Mouse (Mus musculus): ENCODE data around the gene C130074G19Rik. TPM values are rescaled to one million over a fixed set of nuclear protein-coding genes. Genes with fewer than 3 reads are reported as not detected.

C130074G19Rik gene
- polyA plus RNA-seq, 1 experiment from 2014 or later, result 2.7 TPM

DNA sequence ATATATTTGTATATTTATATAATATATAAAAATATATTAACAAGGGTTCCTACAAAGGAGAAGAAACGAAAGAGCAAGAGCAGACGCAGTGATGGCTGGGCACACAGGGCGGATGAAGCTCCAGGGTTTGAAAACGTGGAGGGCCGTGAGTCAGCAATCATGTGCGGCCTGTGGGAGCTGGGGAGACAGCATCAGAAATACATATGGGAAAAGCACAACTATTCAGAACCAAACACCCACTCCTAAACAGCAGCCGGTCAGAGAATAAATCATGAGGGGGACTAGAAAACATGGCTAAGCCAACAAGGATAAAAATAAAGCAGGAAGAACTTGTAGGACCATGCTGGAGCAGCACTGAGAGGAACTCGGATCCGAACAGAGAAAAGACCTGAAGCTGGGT lies 25.8 kb downstream of the C130074G19Rik start:
- peaks cover 5% of the 10 kb centered on the region for H3K4me1 ChIP-seq (ENCODE audit: control insufficient read depth, insufficient read depth, low read length)
- H3K4me3 ChIP-seq (ENCODE audit: low read depth, low read length), result no peak overlapping the region
- ATAC-seq (ENCODE audit: low read depth), result no peak
- no peak overlapping the region for H3K27ac ChIP-seq (replicated peaks; ENCODE audit: low read depth, low read length)
- no peak overlapping the region for H3K9ac ChIP-seq (ENCODE audit: low read depth, low read length)
- H3K27me3 ChIP-seq (replicated peaks; ENCODE audit: control insufficient read depth, insufficient read depth, low read length), result no peaks in the 10 kb centered on the region; the same call in 1 of the 2 replicates
- no peak for DNase-seq (ENCODE audit: low spot score)
- H3K36me3 ChIP-seq (ENCODE audit: control insufficient read depth, insufficient read depth, low read length), result no peaks in the 10 kb centered on the region
- no peaks in the 10 kb centered on the region for H3K9me3 ChIP-seq (ENCODE audit: control insufficient read depth, low read length)
- H3K4me2 ChIP-seq (ENCODE audit: low read depth, low read length), result no peak overlapping the region
- 85% methylated on average over 9 of the region's 9 CpGs for WGBS

DNA sequence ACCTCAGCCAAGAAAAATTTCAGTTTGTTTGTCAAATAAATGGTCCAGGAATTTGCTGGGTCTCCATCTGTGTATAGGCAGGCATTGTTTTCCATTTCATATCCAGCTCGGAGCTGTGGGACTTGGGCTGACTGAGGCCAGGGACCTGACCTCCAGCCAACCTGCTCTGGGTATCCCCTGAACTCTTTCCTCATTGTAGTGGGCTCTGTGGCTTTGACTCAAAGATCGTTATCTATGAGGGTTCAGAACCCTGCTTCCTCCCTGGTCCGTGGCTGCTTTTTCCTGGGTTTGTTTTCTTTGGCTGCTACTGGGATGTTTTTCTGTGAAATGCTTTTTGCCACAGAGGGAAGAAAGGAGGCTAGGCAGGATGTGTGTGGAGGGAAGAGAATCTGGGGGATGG lies 29.1 kb downstream of the C130074G19Rik start:
- H3K27ac ChIP-seq (replicated peaks; ENCODE audit: low read depth, low read length), result peak overlapping the region; percentile 39; the same call in 1 of the 2 replicates

DNA sequence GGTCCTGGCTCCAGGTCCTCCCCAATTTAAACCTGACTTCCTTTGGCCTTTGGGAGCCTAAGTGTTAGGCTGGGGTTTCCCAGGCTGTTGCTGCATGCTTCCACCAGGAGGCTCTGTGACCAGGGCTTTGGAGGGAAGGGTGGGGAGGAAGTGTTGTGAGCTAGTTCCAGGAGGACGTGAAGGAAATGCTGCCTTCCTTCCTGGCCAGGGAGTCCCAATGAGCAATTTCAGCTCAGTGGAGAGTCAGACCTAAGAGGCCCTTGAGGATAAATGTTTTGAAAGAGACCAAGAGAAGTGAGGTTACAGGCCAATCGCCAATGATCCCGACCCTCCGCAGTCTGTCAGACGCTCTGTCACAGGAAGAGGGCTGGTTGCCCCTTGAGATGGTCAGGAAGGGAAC lies 29.7 kb downstream of the C130074G19Rik start:
- WGBS, result 27% methylated on average over 5 of the region's 5 CpGs
- Histone ChIP-seq H3K9ac (ENCODE audit: low read depth, low read length) (peak overlapping the region; percentile 25; the same call in 1 of the 2 replicates), H3K9me3 (ENCODE audit: control insufficient read depth, low read length) (no peaks in the 10 kb centered on the region), H3K4me1 (ENCODE audit: control insufficient read depth, insufficient read depth, low read length) (peaks cover 5% of the 10 kb centered on the region), H3K4me3 (ENCODE audit: low read depth, low read length) (no peak overlapping the region), H3K36me3 (ENCODE audit: control insufficient read depth, insufficient read depth, low read length) (no peaks in the 10 kb centered on the region), H3K4me2 (ENCODE audit: low read depth, low read length) (peak overlapping the region; percentile 41), H3K27ac (replicated peaks; ENCODE audit: low read depth, low read length) (peak overlapping the region; percentile 39), H3K27me3 (replicated peaks; ENCODE audit: control insufficient read depth, insufficient read depth, low read length) (peaks cover 6% of the 10 kb centered on the region; the same call in 1 of the 2 replicates)
- peak; percentile 45; the same call in 1 of the 2 replicates for ATAC-seq (ENCODE audit: low read depth)
- peak; percentile 71 for DNase-seq (ENCODE audit: low spot score)

More for the DNA sequence above, 29.1 kb downstream of the C130074G19Rik start:
- no peaks in the 10 kb centered on the region for H3K9me3 ChIP-seq (ENCODE audit: control insufficient read depth, low read length)
- H3K9ac ChIP-seq (ENCODE audit: low read depth, low read length), result 0 out of 2 replicates have a peak overlapping the region, but pooled peaks have one; percentile 25
- no peak overlapping the region for H3K4me2 ChIP-seq (ENCODE audit: low read depth, low read length)
- no peaks in the 10 kb centered on the region for H3K36me3 ChIP-seq (ENCODE audit: control insufficient read depth, insufficient read depth, low read length)
- ATAC-seq (ENCODE audit: low read depth) (no peak), DNase-seq (ENCODE audit: low spot score) (no peak)
- no peak overlapping the region for H3K4me3 ChIP-seq (ENCODE audit: low read depth, low read length)
- peaks cover 5% of the 10 kb centered on the region for H3K4me1 ChIP-seq (ENCODE audit: control insufficient read depth, insufficient read depth, low read length)
- H3K27me3 ChIP-seq (replicated peaks; ENCODE audit: control insufficient read depth, insufficient read depth, low read length), result peaks cover 3% of the 10 kb centered on the region; the same call in 1 of the 2 replicates
- WGBS, result 50% methylated on average over 3 of the region's 3 CpGs

DNA sequence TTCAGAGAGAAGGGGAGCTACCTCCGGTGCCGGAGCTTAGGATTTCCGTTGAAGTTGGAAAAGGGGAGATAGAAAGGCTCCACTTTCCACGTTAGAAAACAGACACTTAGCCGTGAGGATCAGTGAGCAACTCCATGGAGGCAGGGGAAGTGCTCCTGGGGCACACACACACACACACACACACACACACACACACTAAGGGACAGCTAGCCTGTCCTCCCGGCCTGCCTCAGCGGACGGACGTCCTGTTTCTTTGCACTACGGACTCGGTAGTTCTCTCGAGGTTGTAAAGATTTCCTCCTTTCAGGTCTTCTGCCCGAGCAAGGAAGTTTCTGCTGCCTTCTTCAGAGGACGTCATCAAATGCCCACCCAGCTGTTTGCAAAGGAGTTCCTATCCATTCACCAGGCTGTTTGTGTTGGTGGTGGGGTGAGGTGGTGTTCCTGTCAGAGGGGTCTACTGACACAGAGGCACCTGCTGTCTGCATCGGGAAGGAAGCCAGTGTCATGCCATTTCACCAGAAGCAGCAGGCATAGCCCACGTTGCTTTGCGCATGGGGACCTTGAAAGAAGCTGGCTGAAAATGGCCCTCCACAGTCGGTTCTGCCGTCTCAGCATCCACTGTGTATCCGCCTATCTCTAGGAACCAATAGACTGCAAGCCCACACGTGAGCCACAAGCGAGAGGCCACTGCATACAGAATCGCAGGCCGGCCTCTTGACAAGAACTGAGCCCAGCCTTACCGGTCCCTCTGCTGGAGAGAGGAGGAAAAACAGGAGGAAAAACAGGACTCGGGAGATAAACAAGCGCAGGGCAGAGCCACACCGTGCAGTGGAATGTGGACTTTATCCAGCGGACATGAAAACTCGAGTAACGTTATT lies 31.0 kb downstream of the C130074G19Rik start:
- H3K4me3 ChIP-seq (ENCODE audit: low read depth, low read length), result no peak overlapping the region
- ATAC-seq (ENCODE audit: low read depth), result peak; percentile 87
- peak overlapping the region; percentile 38; the same call in 1 of the 2 replicates for H3K9ac ChIP-seq (ENCODE audit: low read depth, low read length)
- peaks cover 6% of the 10 kb centered on the region; the same call in 1 of the 2 replicates for H3K27me3 ChIP-seq (replicated peaks; ENCODE audit: control insufficient read depth, insufficient read depth, low read length)
- no peak overlapping the region for H3K27ac ChIP-seq (replicated peaks; ENCODE audit: low read depth, low read length)
- peaks cover 5% of the 10 kb centered on the region for H3K4me1 ChIP-seq (ENCODE audit: control insufficient read depth, insufficient read depth, low read length)
- H3K36me3 ChIP-seq (ENCODE audit: control insufficient read depth, insufficient read depth, low read length), result no peaks in the 10 kb centered on the region
- 24% methylated on average over 31 of the region's 31 CpGs for WGBS
- H3K4me2 ChIP-seq (ENCODE audit: low read depth, low read length), result peak overlapping the region; percentile 38
- H3K9me3 ChIP-seq (ENCODE audit: control insufficient read depth, low read length), result no peaks in the 10 kb centered on the region
- peak; percentile 90 for DNase-seq (ENCODE audit: low spot score)

DNA sequence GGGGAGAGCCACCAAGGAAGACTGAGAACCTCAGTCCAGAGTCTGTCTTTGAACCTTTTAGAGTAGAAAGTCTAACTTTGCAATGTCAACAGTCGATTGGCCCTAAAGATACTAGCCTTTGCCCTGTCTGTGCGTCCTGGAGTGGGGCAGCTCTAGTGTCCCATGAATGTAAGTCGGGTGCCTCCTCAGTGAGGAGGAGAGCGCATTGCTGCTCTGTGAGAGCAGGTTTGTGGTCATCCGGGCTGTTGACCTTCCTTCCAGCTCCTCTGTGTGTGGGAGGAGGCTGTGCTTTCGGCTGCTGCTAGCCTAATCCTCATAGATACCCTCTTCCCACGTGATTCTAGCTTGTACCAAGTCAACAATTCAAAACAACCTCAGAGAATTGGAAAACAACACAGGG lies 31.9 kb downstream of the C130074G19Rik start:
- no peaks in the 10 kb centered on the region for H3K36me3 ChIP-seq (ENCODE audit: control insufficient read depth, insufficient read depth, low read length)
- H3K4me1 ChIP-seq (ENCODE audit: control insufficient read depth, insufficient read depth, low read length), result peaks cover 5% of the 10 kb centered on the region
- no peak overlapping the region for H3K27ac ChIP-seq (replicated peaks; ENCODE audit: low read depth, low read length)
- peaks cover 6% of the 10 kb centered on the region; the same call in 1 of the 2 replicates for H3K27me3 ChIP-seq (replicated peaks; ENCODE audit: control insufficient read depth, insufficient read depth, low read length)
- no peak overlapping the region for H3K4me3 ChIP-seq (ENCODE audit: low read depth, low read length)
- WGBS, result 41% methylated on average over 7 of the region's 7 CpGs
- ATAC-seq (ENCODE audit: low read depth) (no peak), DNase-seq (ENCODE audit: low spot score) (no peak)
- H3K9ac ChIP-seq (ENCODE audit: low read depth, low read length), result no peak overlapping the region
- H3K4me2 ChIP-seq (ENCODE audit: low read depth, low read length), result no peak overlapping the region
- H3K9me3 ChIP-seq (ENCODE audit: control insufficient read depth, low read length), result no peaks in the 10 kb centered on the region

DNA sequence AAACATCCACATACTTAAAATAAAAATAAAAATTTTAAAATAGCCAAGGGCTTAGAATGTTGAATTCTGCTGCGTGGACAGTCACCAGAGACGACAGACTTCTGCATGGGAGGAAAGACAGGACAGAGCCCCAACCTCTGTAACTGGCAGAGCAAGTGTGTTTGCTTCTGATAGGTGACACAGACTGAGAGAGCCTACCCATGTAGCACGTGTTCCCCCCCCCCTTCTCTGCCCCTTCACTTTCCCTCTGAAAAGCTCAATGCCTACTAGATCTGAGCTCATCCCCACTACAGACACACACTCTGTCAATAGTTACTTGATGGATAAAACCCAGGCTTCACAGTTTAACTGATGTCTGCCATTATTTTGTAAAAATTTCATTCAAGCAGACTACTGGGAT lies 36.0 kb downstream of the C130074G19Rik start:
- no peak overlapping the region for H3K9ac ChIP-seq (ENCODE audit: low read depth, low read length)
- no peak overlapping the region for H3K4me2 ChIP-seq (ENCODE audit: low read depth, low read length)
- WGBS, result 50% methylated on average over 3 of the region's 3 CpGs

DNA sequence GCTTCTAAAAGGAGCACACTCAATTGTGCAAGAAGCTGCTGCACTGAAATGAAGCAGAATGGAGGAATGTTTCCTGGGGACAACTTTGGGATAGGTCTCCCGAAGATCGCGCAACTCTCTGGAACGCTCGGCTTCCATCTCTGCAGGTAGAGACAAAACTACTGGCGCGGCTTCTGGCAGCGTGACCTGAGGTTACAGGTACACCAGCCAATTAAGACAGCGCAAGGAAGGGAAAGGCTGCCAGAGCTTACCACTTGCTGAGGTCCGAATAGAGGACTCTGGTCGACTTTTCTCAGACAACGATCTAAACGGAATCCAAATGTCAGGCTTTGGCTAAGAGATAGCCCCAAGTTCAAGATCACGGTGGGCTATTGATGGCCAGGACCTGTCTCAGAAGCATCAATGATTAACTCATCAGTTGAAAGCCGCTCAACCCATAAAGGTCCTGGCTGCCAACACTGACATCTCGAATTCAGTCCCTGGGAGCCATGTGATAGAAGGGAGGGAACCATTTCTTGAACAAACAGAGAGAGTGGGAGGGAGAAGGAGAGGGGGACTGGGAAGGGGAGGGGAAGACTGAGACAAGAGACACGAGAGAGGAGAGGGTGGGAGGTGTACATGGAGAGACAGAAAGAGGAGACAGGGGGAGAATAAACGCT lies 36.8 kb downstream of the C130074G19Rik start, which contains the start of gene Marc2:
Marc2 (minus strand) TSS at position 360 of the 659 bp plus-strand sequence.
- Histone ChIP-seq H3K9me3 (ENCODE audit: control insufficient read depth, low read length) (no peaks in the 10 kb centered on the region), H3K4me1 (ENCODE audit: control insufficient read depth, insufficient read depth, low read length) (peaks cover 10% of the 10 kb centered on the region; the same call in 1 of the 2 replicates), H3K27me3 (replicated peaks; ENCODE audit: control insufficient read depth, insufficient read depth, low read length) (peaks cover 6% of the 10 kb centered on the region; the same call in 1 of the 2 replicates), H3K4me3 (ENCODE audit: low read depth, low read length) (peak within 1 kb of the TSS; percentile 86), H3K36me3 (ENCODE audit: control insufficient read depth, insufficient read depth, low read length) (no peaks in the 10 kb centered on the region), H3K9ac (ENCODE audit: low read depth, low read length) (peak within 1 kb of the TSS; percentile 88), H3K27ac (replicated peaks; ENCODE audit: low read depth, low read length) (peak within 1 kb of the TSS; percentile 87), H3K4me2 (ENCODE audit: low read depth, low read length) (peak within 1 kb of the TSS; percentile 70)
- 4% methylated on average over 18 of the region's 18 CpGs for WGBS
- ATAC-seq (ENCODE audit: low read depth) (no peak), DNase-seq (ENCODE audit: low spot score) (no peak)

More for the DNA sequence above, 36.0 kb downstream of the C130074G19Rik start:
- Histone ChIP-seq H3K4me3 (ENCODE audit: low read depth, low read length) (no peak overlapping the region), H3K27me3 (replicated peaks; ENCODE audit: control insufficient read depth, insufficient read depth, low read length) (peaks cover 6% of the 10 kb centered on the region; the same call in 1 of the 2 replicates), H3K4me1 (ENCODE audit: control insufficient read depth, insufficient read depth, low read length) (peaks cover 10% of the 10 kb centered on the region; the same call in 1 of the 2 replicates), H3K36me3 (ENCODE audit: control insufficient read depth, insufficient read depth, low read length) (no peaks in the 10 kb centered on the region), H3K9me3 (ENCODE audit: control insufficient read depth, low read length) (no peaks in the 10 kb centered on the region), H3K27ac (replicated peaks; ENCODE audit: low read depth, low read length) (no peak overlapping the region)
- ATAC-seq (ENCODE audit: low read depth), result no peak
- DNase-seq (ENCODE audit: low spot score), result no peak

Data from embryonic facial prominence, embryonic 14.5 days (tissue).